Mouse (Mus musculus) Patski (cell line): ENCODE measurements at regions not wholly inside any gene's neighbourhood (a gene's known extent, or its start where the extent isn't known, plus 50 kb on each side); places are given as distances from the start of the nearest gene placed in this dataset.
"Not testable (repeated sequence)": the region's sequence is repeated elsewhere in the genome, so short reads cannot be mapped to it uniquely, and the experiment has no call there.

Experiments
- ATAC-seq: fragments of 100-300 bp; one replicate; pipeline ENCODE4 v1.8.0; 2021
- CTCF ChIA-PET: fragments of 350-600 bp; sonication (Branson Sonifier 250); formaldehyde crosslinking; loops from one replicate; lab custom pipeline; 2022; ENCODE audit warnings: inconsistent platforms; lab: Charles Lee
- POLR2A ChIA-PET: fragments of 350-600 bp; sonication (Branson Sonifier 250); formaldehyde crosslinking; loops from one replicate; lab custom pipeline; 2022; ENCODE audit warnings: antibody characterized with exemption, inconsistent platforms; lab: Charles Lee
- DNase-seq: peaks from one replicate; pipeline ENCODE4 v3.0.0-alpha.2; 2011; ENCODE audit warnings: low read depth, low spot score
- H3K27me3 ChIP-seq: fragments of 371-371 bp; one replicate; pipeline ENCODE4 v1.5.1; 2021
- CTCF ChIP-seq: fragments of 100-300 bp; IDR thresholded peaks from one replicate; pipeline ENCODE4 v1.5.1; 2021
- in situ Hi-C: fragments of 300-500 bp; cut with MboI; formaldehyde crosslinking; loops from 3 replicates; pipeline ENCODE4 v1.11.1; 2018; ENCODE audit warnings: low pct_unique_long_range_greater_than_20kb, mixed read lengths

- in situ Hi-C loops, result no loop called here
- DNase-seq (no peak), ATAC-seq (no peak)
- POLR2A ChIA-PET, result no interaction called here
- no peak for TF ChIP-seq CTCF
- CTCF ChIA-PET, result interaction anchor here (1.0 kb wide), 1 partner anchor 21 kb away, joined by 3 read pairs; no protein-coding TSS in a partner anchor
- H3K27me3 ChIP-seq, result peaks cover 87% of the 10 kb centered on the region
These were observed 52.4 kb downstream of the Gm13691 start for GRCm38 (mm10) chr2:84042793-84043192.

GRCm38 (mm10) chr2:84048398-84049140, 58.2 kb downstream of the Gm13691 start:
- ATAC-seq (no peak), DNase-seq (no peak)
- ChIA-PET POLR2A (no interaction called here), CTCF (no interaction called here)
- in situ Hi-C loops, result no loop called here
- H3K27me3 ChIP-seq, result peaks cover 69% of the 10 kb centered on the region
- TF ChIP-seq CTCF, result no peak

- DNase-seq (no peak), ATAC-seq (no peak)
- H3K27me3 ChIP-seq, result peaks cover 52% of the 10 kb centered on the region
- ChIA-PET POLR2A (no interaction called here), CTCF (no interaction called here)
- no peak for TF ChIP-seq CTCF
- in situ Hi-C loops, result no loop called here
These were observed 61.6 kb downstream of the Gm13691 start for GRCm38 (mm10) chr2:84051883-84052331.

GRCm38 (mm10) chr2:84059246-84059645, 68.9 kb downstream of the Gm13691 start:
- ChIA-PET POLR2A (no interaction called here), CTCF (interaction anchor here (0.9 kb wide), 1 partner anchor 18 kb away, joined by 3 read pairs; no protein-coding TSS in a partner anchor)
- no peak for TF ChIP-seq CTCF
- in situ Hi-C loops, result no loop called here
- ATAC-seq, result no peak
- H3K27me3 ChIP-seq, result peaks cover 67% of the 10 kb centered on the region
- DNase-seq, result no peak

- CTCF ChIA-PET, result no interaction called here
- DNase-seq (no peak), ATAC-seq (no peak)
- peaks cover 77% of the 10 kb centered on the region for H3K27me3 ChIP-seq
- POLR2A ChIA-PET, result no interaction called here
- in situ Hi-C loops, result no loop called here
- no peak for TF ChIP-seq CTCF
These were observed 70.9 kb downstream of the Gm13691 start for GRCm38 (mm10) chr2:84061221-84061620.

- in situ Hi-C loops, result no loop called here
- DNase-seq (no peak), ATAC-seq (no peak)
- ChIA-PET CTCF (no interaction called here), POLR2A (no interaction called here)
- H3K27me3 ChIP-seq, result peaks cover 67% of the 10 kb centered on the region
- TF ChIP-seq CTCF, result no peak
These were observed 74.0 kb downstream of the Gm13691 start for GRCm38 (mm10) chr2:84064371-84064770.

GRCm38 (mm10) chr2:84065061-84065460, 74.7 kb downstream of the Gm13691 start:
- in situ Hi-C loops, result no loop called here
- ATAC-seq, result no peak
- peaks cover 62% of the 10 kb centered on the region for H3K27me3 ChIP-seq
- DNase-seq, result no peak
- TF ChIP-seq CTCF, result peak; percentile 10
- CTCF ChIA-PET, result no interaction called here
- POLR2A ChIA-PET, result no interaction called here

- H3K27me3 ChIP-seq, result peaks cover 62% of the 10 kb centered on the region
- ChIA-PET CTCF (no interaction called here), POLR2A (no interaction called here)
- DNase-seq, result no peak
- in situ Hi-C loops, result no loop called here
- ATAC-seq, result no peak
- TF ChIP-seq CTCF, result no peak
These were observed 75.4 kb downstream of the Gm13691 start for GRCm38 (mm10) chr2:84065749-84066148.

GRCm38 (mm10) chr2:84066151-84066693, 75.9 kb downstream of the Gm13691 start:
- POLR2A ChIA-PET, result interaction anchor here (0.6 kb wide), 1 partner anchor 123 kb away, joined by 5 read pairs; no protein-coding TSS in a partner anchor
- DNase-seq (no peak), ATAC-seq (no peak)
- no peak for TF ChIP-seq CTCF
- CTCF ChIA-PET, result no interaction called here
- H3K27me3 ChIP-seq, result peaks cover 61% of the 10 kb centered on the region
- in situ Hi-C loops, result no loop called here

GRCm38 (mm10) chr2:84066785-84067526, 76.6 kb downstream of the Gm13691 start:
- H3K27me3 ChIP-seq, result peaks cover 61% of the 10 kb centered on the region
- in situ Hi-C loops, result no loop called here
- POLR2A ChIA-PET, result interaction anchor here (0.6 kb wide), 1 partner anchor 124 kb away, joined by 5 read pairs; no protein-coding TSS in a partner anchor
- no peak for ATAC-seq
- CTCF ChIA-PET, result no interaction called here
- DNase-seq, result no peak
- no peak for TF ChIP-seq CTCF

GRCm38 (mm10) chr2:84068617-84069016, 78.3 kb downstream of the Gm13691 start:
- ChIA-PET CTCF (no interaction called here), POLR2A (no interaction called here)
- DNase-seq (no peak), ATAC-seq (no peak)
- in situ Hi-C loops, result no loop called here
- TF ChIP-seq CTCF, result no peak
- peaks cover 62% of the 10 kb centered on the region for H3K27me3 ChIP-seq

- DNase-seq, CTCF ChIA-PET, POLR2A ChIA-PET, in situ Hi-C loops, ATAC-seq: not testable (repeated sequence)
- peaks cover 60% of the 10 kb centered on the region for H3K27me3 ChIP-seq
These were observed 79.1 kb downstream of the Gm13691 start for GRCm38 (mm10) chr2:84069411-84069810.
